Mouse (Mus musculus) liver, adult 2 months (tissue): ENCODE data around the gene Itfg2. TPM values are rescaled to one million over a fixed set of nuclear protein-coding genes. Genes with fewer than 3 reads are reported as not detected.

Experiments
- DNase-seq: peaks from one replicate; pipeline ENCODE4 v3.0.0-alpha.2; 2011; ENCODE audit warnings: low read depth, low spot score; ENCODE audit errors: extremely low read depth
- H3K27ac ChIP-seq: fragments of 200-500 bp; replicated peaks from 2 replicates; pipeline ENCODE4 v1.5.1; 2012; ENCODE audit warnings: low read depth, mild to moderate bottlenecking, control low read depth, inconsistent platforms, low read length; ENCODE audit not compliant: insufficient read depth
- H3K27me3 ChIP-seq: fragments of 200-500 bp; 2 replicates; pipeline ENCODE4 v1.6.1; 2012; ENCODE audit warnings: mild to moderate bottlenecking, moderate library complexity, low read length, inconsistent platforms; ENCODE audit not compliant: control insufficient read depth, insufficient read depth
- H3K36me3 ChIP-seq: fragments of 200-500 bp; 2 replicates; pipeline ENCODE4 v1.6.1; 2012; ENCODE audit warnings: low read length, inconsistent platforms; ENCODE audit not compliant: control insufficient read depth, insufficient read depth
- H3K4me1 ChIP-seq: fragments of 200-500 bp; 2 replicates; pipeline ENCODE4 v1.6.1; 2011; ENCODE audit warnings: low read length; ENCODE audit not compliant: control insufficient read depth, insufficient read depth
- H3K4me3 ChIP-seq: fragments of 200-500 bp; 2 replicates; pipeline ENCODE4 v1.5.1; 2011; ENCODE audit warnings: low read depth, mild to moderate bottlenecking, control low read depth, low read length, moderate library complexity; ENCODE audit not compliant: insufficient read depth
- H3K79me2 ChIP-seq: fragments of 200-500 bp; 2 replicates; pipeline ENCODE4 v1.6.1; 2012; ENCODE audit warnings: inconsistent platforms, mild to moderate bottlenecking, low read length, moderate library complexity; ENCODE audit not compliant: control insufficient read depth, insufficient read depth
- H3K9ac ChIP-seq: fragments of 200-500 bp; 2 replicates; pipeline ENCODE4 v1.6.1; 2012; ENCODE audit warnings: low read depth, mild to moderate bottlenecking, control low read depth, inconsistent platforms, low read length
- CTCF ChIP-seq: fragments of 200-500 bp; IDR thresholded peaks from 2 replicates; pipeline ENCODE4 v1.5.1; 2011; ENCODE audit warnings: low read depth, low read length, control low read depth
- POLR2A ChIP-seq: fragments of 200-500 bp; IDR thresholded peaks from 2 replicates; pipeline ENCODE4 v1.6.1; 2011; ENCODE audit warnings: low read length, control low read depth; ENCODE audit not compliant: insufficient read depth; ENCODE audit errors: extremely low read depth
- WGBS: fragments of 180-500 bp; shearing (Covaris S2); methylation state at CpG from one replicate; pipeline ENCODE4 v1.1.7; 2018; 5-methylcytosine and 5-hydroxymethylcytosine counted together
- polyA plus RNA-seq: library from polyadenylated mRNA; depleted of rRNA; stranded (reverse); fragments of >200 nt; gene quantifications from 2 replicates; pipeline ENCODE4 v1.2.3, GENCODE M21; 2012
- total RNA-seq: library from RNA; depleted of rRNA; stranded (reverse); fragments of >200 nt; gene quantifications from 2 replicates; pipeline ENCODE4 v1.2.3, GENCODE M21; 2014

The Itfg2 gene
- total and polyA plus RNA-seq, 2 experiments: 3.1 to 12.1 TPM

- no peaks in the 10 kb centered on the region; the same call in 1 of the 2 replicates for H3K79me2 ChIP-seq
- peak; percentile 78 for DNase-seq
- no peaks in the 10 kb centered on the region for H3K27me3 ChIP-seq
- H3K9ac ChIP-seq: peak within 1 kb of the TSS; percentile 96
- peak within 1 kb of the TSS; percentile 92 for H3K4me3 ChIP-seq
- H3K36me3 ChIP-seq: peaks cover 18% of the 10 kb centered on the region
- WGBS: under 1% methylated on average over 67 of the region's 67 CpGs
- peak within 1 kb of the TSS; percentile 96 for H3K27ac ChIP-seq
- H3K4me1 ChIP-seq: peaks cover 19% of the 10 kb centered on the region
- TF ChIP-seq CTCF (no peak), POLR2A (peak; percentile 92)
Observed at GRCm38 (mm10) chr6:128438317-128438870, 13.7 kb upstream of the Itfg2 start, which contains the start of gene Fkbp4. Fkbp4 (minus strand) TSS chr6:128438677.

GRCm38 (mm10) chr6:128437731-128438316, 13.1 kb upstream of the Itfg2 start:
- Histone ChIP-seq H3K27me3 (no peaks in the 10 kb centered on the region), H3K79me2 (no peaks in the 10 kb centered on the region; the same call in 1 of the 2 replicates), H3K9ac (peak overlapping the region; percentile 96), H3K4me1 (peaks cover 19% of the 10 kb centered on the region), H3K27ac (peak overlapping the region; percentile 96), H3K36me3 (peaks cover 24% of the 10 kb centered on the region), H3K4me3 (peak overlapping the region; percentile 92)
- WGBS: under 1% methylated on average over 50 of the region's 52 CpGs
- DNase-seq: peak; percentile 87
- 0 out of 2 replicates have a peak, but pooled peaks have one; percentile 19 for TF ChIP-seq POLR2A
- TF ChIP-seq CTCF: no peak

- no peak for DNase-seq
- Histone ChIP-seq H3K9ac (peak overlapping the region; percentile 96), H3K4me3 (peak overlapping the region; percentile 92), H3K79me2 (no peaks in the 10 kb centered on the region; the same call in 1 of the 2 replicates), H3K4me1 (peaks cover 19% of the 10 kb centered on the region), H3K36me3 (peaks cover 29% of the 10 kb centered on the region), H3K27me3 (no peaks in the 10 kb centered on the region), H3K27ac (peak overlapping the region; percentile 95)
- WGBS: 7% methylated on average over 10 of the region's 10 CpGs
- no peak for TF ChIP-seq POLR2A
Observed at GRCm38 (mm10) chr6:128437288-128437687, 12.6 kb upstream of the Itfg2 start.

- Histone ChIP-seq H3K27me3 (no peaks in the 10 kb centered on the region), H3K79me2 (no peaks in the 10 kb centered on the region; the same call in 1 of the 2 replicates), H3K9ac (peak overlapping the region; percentile 96), H3K27ac (peak overlapping the region; percentile 95), H3K36me3 (peaks cover 36% of the 10 kb centered on the region), H3K4me3 (peak overlapping the region; percentile 31), H3K4me1 (peaks cover 19% of the 10 kb centered on the region)
- DNase-seq: peak; percentile 92
- WGBS: 30% methylated on average over 8 of the region's 8 CpGs
- TF ChIP-seq CTCF (no peak), POLR2A (no peak)
Observed at GRCm38 (mm10) chr6:128436356-128437005, 11.8 kb upstream of the Itfg2 start.

GRCm38 (mm10) chr6:128435474-128435873, 10.7 kb upstream of the Itfg2 start:
- TF ChIP-seq POLR2A (no peak), CTCF (no peak)
- WGBS: 12% methylated on average over 5 of the region's 5 CpGs
- Histone ChIP-seq H3K79me2 (no peaks in the 10 kb centered on the region; the same call in 1 of the 2 replicates), H3K36me3 (peaks cover 43% of the 10 kb centered on the region), H3K4me3 (no peak overlapping the region), H3K27me3 (no peaks in the 10 kb centered on the region), H3K27ac (peak overlapping the region; percentile 95), H3K4me1 (peaks cover 19% of the 10 kb centered on the region), H3K9ac (0 out of 2 replicates have a peak overlapping the region, but pooled peaks have one; percentile 19)
- peak; percentile 87 for DNase-seq
